Mouse (Mus musculus): Measurements from ENCODE around the gene Lrtm1. TPM values are rescaled to one million over a fixed set of nuclear protein-coding genes. Genes with fewer than 3 reads are reported as not detected.

Gene Lrtm1
- not detected for polyA plus RNA-seq (2017; shearing (Covaris generic))

DNA sequence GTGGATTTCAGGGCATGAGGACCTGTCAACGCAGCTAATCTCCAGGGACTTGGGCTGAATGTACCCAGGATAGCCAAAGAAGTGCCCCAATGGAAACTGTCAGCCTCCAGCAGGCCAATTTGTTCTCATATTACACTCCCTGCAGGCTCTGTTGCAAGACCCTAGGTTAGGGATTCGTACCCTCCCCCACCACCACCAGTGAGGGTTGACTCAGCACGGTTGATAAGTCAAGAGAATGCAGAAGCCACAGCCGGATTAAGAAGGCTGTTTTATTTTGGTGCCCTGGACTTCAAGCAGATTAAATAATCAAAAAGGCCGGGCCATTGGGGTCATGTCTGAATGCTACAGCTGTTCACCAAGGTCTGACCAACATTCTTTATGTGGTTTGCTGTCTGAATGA lies at the start of gene Lrtm1:
Gene Lrtm1, plus strand, starts transcription at position 326 of the 400 bp plus-strand sequence.

Data from effector memory CD4-positive, alpha-beta T cell, adult 7 months (primary cell).